Mouse (Mus musculus) heart, postnatal 0 days (tissue): Measurements from ENCODE around the gene Habp2.

Source experiments
- CTCF ChIP-seq: IDR thresholded peaks from 2 replicates; pipeline ENCODE4 v1.5.1; 2016; ENCODE audit warnings: antibody characterized with exemption, control low read depth, low read depth
- EP300 ChIP-seq: IDR thresholded peaks from 2 replicates; pipeline ENCODE4 v1.6.1; 2016; ENCODE audit warnings: antibody characterized with exemption, low read depth

- TF ChIP-seq CTCF (no peak), EP300 (no peak)
These were observed 59.8 kb downstream of the Habp2 start for GRCm38 (mm10) chr19:56346750-56347149.
